Mouse (Mus musculus) E14TG2a.4 (cell line): ENCODE data around the gene Ldah.

Experiments used
- CTCF ChIP-seq: conservative IDR thresholded peaks from 2 replicates; pipeline ENCODE4 v1.5.1; 2014; ENCODE audit warnings: low read length
- NANOG ChIP-seq: IDR thresholded peaks from 2 replicates; pipeline ENCODE4 v1.6.1; 2014; ENCODE audit warnings: borderline replicate concordance, low read length, mixed read lengths
- POU5F1 ChIP-seq: IDR thresholded peaks from 2 replicates; pipeline ENCODE4 v1.6.1; 2014; ENCODE audit warnings: low read length, borderline replicate concordance

- TF ChIP-seq CTCF (peak; percentile 42), POU5F1 (no peak), NANOG (no peak)
Observed at GRCm38 (mm10) chr12:8316541-8316940, 108.6 kb downstream of the Ldah start.
